ENCODE assay signal across 21 mouse cellular contexts in the genomic region with DNA sequence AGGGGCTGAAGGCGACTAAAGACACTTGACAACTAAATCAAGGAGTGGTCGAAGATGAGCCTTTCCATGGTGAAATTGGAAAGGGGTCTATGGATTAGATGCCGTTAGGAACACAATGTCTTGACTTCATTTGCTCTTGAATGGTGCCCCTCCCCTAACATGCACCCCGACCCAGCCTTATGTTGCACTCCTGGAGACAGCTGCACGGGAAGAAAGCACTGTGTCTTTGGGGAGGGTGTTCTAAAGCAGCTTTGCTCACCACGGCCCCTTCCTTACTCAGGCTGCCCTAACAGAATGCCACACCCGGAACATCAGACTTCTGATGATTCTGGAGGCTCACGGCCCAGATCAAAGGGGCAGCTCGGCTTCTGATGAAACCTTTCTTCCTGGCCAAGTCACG.
A peak's percentile ranks its signal among the peaks of the same experiment; 100 is the strongest.
DNase-seq lines count a peak whose midpoint lies in the region; ATAC-seq and TF ChIP-seq lines count a peak whose summit lies in the region.
"Had no signal": no experiment of that assay in that cellular context is flagged by ENCODE, and none has a peak within 500 bp of the region (broad histone marks: within the 10 kb centered on the region; RNA-seq: fewer than 3 reads in every experiment).

No protein-coding gene starts in this region.

- no peak overlapping the region for H3K4me2 ChIP-seq in midbrain, postnatal 0 days (ENCODE audit: low read depth, low read length, poor library complexity, severe bottlenecking)
- H3K4me2 ChIP-seq: embryonic facial prominence, embryonic 13.5 days; embryonic facial prominence, embryonic 15.5 days; forebrain, embryonic 12.5 days had no signal

- H3K4me3 ChIP-seq in ES-Bruce4 (ENCODE audit: low read depth, low read length), result no peak overlapping the region
- no peak overlapping the region for H3K4me3 ChIP-seq in midbrain, postnatal 0 days (ENCODE audit: low read depth, low read length)
- H3K4me3 ChIP-seq: embryonic facial prominence, embryonic 13.5 days; embryonic facial prominence, embryonic 15.5 days; erythroblast, embryonic 14.5 days; forebrain, embryonic 10.5 days; forebrain, embryonic 12.5 days had no signal

- H3K36me3 ChIP-seq in ES-Bruce4 (ENCODE audit: control insufficient read depth, insufficient read depth, low read length, poor library complexity, severe bottlenecking), result no peaks in the 10 kb centered on the region
- H3K36me3 ChIP-seq in midbrain, postnatal 0 days (ENCODE audit: insufficient read depth, low read length), result no peaks in the 10 kb centered on the region
- H3K36me3 ChIP-seq: embryonic facial prominence, embryonic 13.5 days; embryonic facial prominence, embryonic 15.5 days; forebrain, embryonic 10.5 days; forebrain, embryonic 12.5 days had no signal

- TF ChIP-seq EP300 in ES-Bruce4 (IDR thresholded peaks at IDR 0.05; ENCODE audit: insufficient read depth, low read depth, low read length), result peak; percentile 62; the same call in 1 of the 2 replicates

- no peak for TF ChIP-seq CTCF in ES-Bruce4 (IDR thresholded peaks at IDR 0.05; ENCODE audit: low read depth, low read length)
- no peak for TF ChIP-seq CTCF in midbrain, postnatal 0 days (IDR thresholded peaks at IDR 0.05)

- no peak for TF ChIP-seq POLR2A in ES-Bruce4 (IDR thresholded peaks at IDR 0.05; ENCODE audit: insufficient read depth, low read length)

- no peak overlapping the region for H3K9ac ChIP-seq in ES-Bruce4 (ENCODE audit: low read depth, poor library complexity, severe bottlenecking)
- no peak overlapping the region for H3K9ac ChIP-seq in midbrain, postnatal 0 days (replicated peaks; ENCODE audit: low read length, poor library complexity, severe bottlenecking)
- H3K9ac ChIP-seq: embryonic facial prominence, embryonic 13.5 days; embryonic facial prominence, embryonic 15.5 days; forebrain, embryonic 12.5 days had no signal

- H3K9me3 ChIP-seq in ES-Bruce4 (replicated peaks; ENCODE audit: control insufficient read depth, insufficient read depth, low read length, poor library complexity, severe bottlenecking), result no peaks in the 10 kb centered on the region
- H3K9me3 ChIP-seq in midbrain, postnatal 0 days (ENCODE audit: low read length), result no peaks in the 10 kb centered on the region
- H3K9me3 ChIP-seq: embryonic facial prominence, embryonic 13.5 days; embryonic facial prominence, embryonic 15.5 days; forebrain, embryonic 10.5 days; forebrain, embryonic 12.5 days had no signal

- H3K27me3 ChIP-seq in ES-Bruce4 (ENCODE audit: control insufficient read depth, insufficient read depth, low read length, poor library complexity, severe bottlenecking), result no peaks in the 10 kb centered on the region
- no peaks in the 10 kb centered on the region for H3K27me3 ChIP-seq in midbrain, postnatal 0 days (ENCODE audit: insufficient read depth, low read length)
- H3K27me3 ChIP-seq: embryonic facial prominence, embryonic 13.5 days; embryonic facial prominence, embryonic 15.5 days had no signal

- H3K4me1 ChIP-seq in ES-Bruce4 (ENCODE audit: control insufficient read depth, insufficient read depth, low read length), result peaks cover 4% of the 10 kb centered on the region
- no peaks in the 10 kb centered on the region for H3K4me1 ChIP-seq in midbrain, postnatal 0 days (ENCODE audit: insufficient read depth, low read length)
- H3K4me1 ChIP-seq: embryonic facial prominence, embryonic 13.5 days; embryonic facial prominence, embryonic 15.5 days had no signal

- no peak for ATAC-seq in midbrain, postnatal 0 days (ENCODE audit: low FRiP score)
- ATAC-seq: forebrain, embryonic 14.5 days; forebrain, embryonic 16.5 days had no signal

- 33% methylated on average over 10 of the region's 10 CpGs for WGBS in midbrain, postnatal 0 days

- H3K27ac ChIP-seq in ES-Bruce4 (ENCODE audit: insufficient read depth, low read length), result no peak overlapping the region
- H3K27ac ChIP-seq in midbrain, postnatal 0 days (ENCODE audit: low read depth, low read length), result no peak overlapping the region
- H3K27ac ChIP-seq: embryonic facial prominence, embryonic 13.5 days; embryonic facial prominence, embryonic 15.5 days; forebrain, embryonic 10.5 days; forebrain, embryonic 12.5 days had no signal

- DNase-seq in ES-CJ7 (ENCODE audit: low read depth, low spot score) (peak; percentile 42), ZHBTc4 (ENCODE audit: low read depth, low spot score) (peak; percentile 73)
- DNase-seq in midbrain, postnatal 0 days (ENCODE audit: low spot score), result no peak
- no peak for DNase-seq in ovary, adult 18-20 months (ENCODE audit: low spot score)
- DNase-seq: adrenal gland, adult 2 months; adrenal gland, postnatal 10 days; adrenal gland, postnatal 25 days; cerebellum, adult 11 months; cerebellum, adult 2 months; cerebellum, adult 9-10 months; cerebellum, postnatal 10 days; cerebellum, postnatal 25 days; embryo, embryonic 11 days had no signal

Comparison
In these comparisons a context has a peak if more than half of its experiments do, and no peak if none do; other contexts are left out.
1. DNase-seq: peak in ES-CJ7 (single experiment) and ZHBTc4 (single experiment); none in midbrain, postnatal 0 days (single experiment) and ovary, adult 18-20 months (single experiment).